Mouse (Mus musculus): ENCODE results near the gene Thegl. TPM values are rescaled to one million over a fixed set of nuclear protein-coding genes. Genes with fewer than 3 reads are reported as not detected.
"Not testable (repeated sequence)": the region's sequence is repeated elsewhere in the genome, so short reads cannot be mapped to it uniquely, and the experiment has no call there.

The Thegl gene
- 0.84 TPM in 1 of 2 replicates, not detected in the other for total RNA-seq (2015; ENCODE audit: low replicate concordance)
- total RNA-seq (2017; ENCODE audit: low replicate concordance), result not detected in 2 replicates

- peak; percentile 99 for ATAC-seq (replicated peaks; ENCODE audit: low FRiP score, poor library complexity, severe bottlenecking)
These were observed at the start of gene Thegl for GRCm38 (mm10) chr5:77015544-77016482. Gene Thegl (plus strand): TSS chr5:77016023.

- no peak for ATAC-seq (replicated peaks; ENCODE audit: low FRiP score, poor library complexity, severe bottlenecking)
These were observed 46.6 kb upstream of the Thegl start for GRCm38 (mm10) chr5:76969250-76969649.

DNA sequence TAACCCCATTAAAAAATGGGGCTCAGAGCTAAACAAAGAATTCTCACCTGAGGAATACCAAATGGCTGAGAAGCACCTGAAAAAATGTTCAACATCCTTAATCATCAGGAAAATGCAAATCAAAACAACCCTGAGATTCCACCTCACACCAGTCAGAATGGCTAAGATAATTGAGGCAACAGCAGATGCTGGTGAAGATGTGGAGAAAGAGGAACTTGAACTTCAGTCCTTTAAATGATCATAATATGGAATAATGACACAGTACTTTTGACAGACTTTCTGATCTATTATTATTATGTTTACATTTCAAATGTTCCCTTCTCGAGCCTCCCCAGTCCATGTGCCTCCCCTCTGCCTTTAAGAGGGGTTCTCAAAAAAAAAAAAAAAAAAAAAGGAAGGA, 44.7 kb upstream of the Thegl start:
- not testable (repeated sequence) for ATAC-seq (replicated peaks; ENCODE audit: low FRiP score, poor library complexity, severe bottlenecking)

- ATAC-seq (replicated peaks; ENCODE audit: low FRiP score, poor library complexity, severe bottlenecking), result no peak
These were observed 42.3 kb upstream of the Thegl start for GRCm38 (mm10) chr5:76973488-76973887.

DNA sequence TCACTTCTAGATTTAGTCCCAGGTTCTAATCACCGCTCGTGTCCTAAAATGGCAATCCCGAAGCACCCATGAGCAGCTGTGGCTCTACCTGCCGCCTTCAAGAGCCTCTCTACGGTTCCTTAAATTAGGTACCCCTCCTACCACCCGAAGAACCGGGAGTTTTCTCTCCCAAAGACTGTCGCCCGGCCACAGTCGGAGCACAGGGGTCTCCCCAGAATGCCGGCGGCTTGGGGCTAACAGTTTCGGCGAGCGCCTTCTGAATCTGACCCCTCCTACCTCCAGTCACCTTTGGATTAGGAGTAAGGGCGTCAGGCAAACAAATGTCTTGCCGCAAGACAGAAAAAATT, 41.6 kb upstream of the Thegl start:
- ATAC-seq (replicated peaks; ENCODE audit: low FRiP score, poor library complexity, severe bottlenecking), result peak; percentile 52

DNA sequence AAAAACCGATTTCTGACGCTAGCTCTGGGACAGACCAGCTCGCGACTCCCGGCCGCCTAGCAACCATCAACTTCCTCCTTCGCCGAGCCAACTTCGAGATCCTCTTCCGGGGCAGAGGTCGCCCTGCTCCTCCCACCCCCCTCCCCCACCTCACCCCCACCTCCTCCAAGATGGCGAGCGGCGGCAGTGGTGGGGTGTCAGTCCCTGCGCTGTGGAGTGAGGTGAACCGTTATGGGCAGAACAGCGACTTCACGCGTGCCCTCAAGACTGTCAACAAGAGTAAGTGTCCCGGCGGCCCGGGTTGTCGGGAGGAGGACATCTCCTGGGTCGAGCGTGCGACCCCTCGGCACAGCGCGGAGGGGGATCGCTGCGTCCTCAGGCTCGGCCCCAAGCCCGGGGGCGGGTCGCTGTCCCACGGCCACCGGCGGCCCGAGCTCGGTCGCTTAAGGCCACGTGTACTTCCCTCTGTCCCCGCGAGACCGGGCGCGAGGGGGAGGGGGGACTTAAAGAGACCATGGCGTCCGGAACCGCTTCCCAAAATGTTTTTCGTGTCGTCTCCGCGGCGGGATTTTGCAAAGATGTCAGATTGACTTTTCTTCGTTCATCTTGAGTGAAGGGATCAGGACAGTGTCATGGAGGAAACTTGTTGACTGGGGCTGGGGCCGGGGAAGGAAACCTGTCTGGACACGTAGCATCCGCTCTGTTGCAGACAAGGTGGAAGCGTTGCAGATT, 41.1 kb upstream of the Thegl start, which contains the start of gene Srp72:
Gene Srp72, plus strand, starts transcription at position 130 of the 732 bp plus-strand sequence.
- ATAC-seq (replicated peaks; ENCODE audit: low FRiP score, poor library complexity, severe bottlenecking), result peak; percentile 94

- ATAC-seq (replicated peaks; ENCODE audit: low FRiP score, poor library complexity, severe bottlenecking), result no peak
These were observed 40.1 kb upstream of the Thegl start for GRCm38 (mm10) chr5:76975736-76976135.

DNA sequence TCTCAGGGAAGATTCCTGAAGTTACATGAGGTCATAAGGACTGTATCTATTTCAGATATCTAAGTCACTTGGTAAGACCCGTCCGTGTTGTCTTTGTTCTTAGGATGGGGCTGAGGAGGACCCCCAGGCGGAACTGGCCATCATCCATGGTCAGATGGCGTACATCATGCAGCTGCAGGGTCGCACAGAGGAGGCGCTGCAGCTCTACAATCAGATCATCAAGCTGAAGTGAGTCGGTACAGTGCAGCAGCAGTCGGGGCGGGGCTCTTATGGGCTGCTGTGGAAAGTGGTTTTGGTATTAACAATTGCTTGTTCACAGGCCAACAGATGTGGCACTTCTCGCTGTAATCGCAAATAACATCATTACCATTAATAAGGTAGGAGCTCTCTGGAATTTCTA, 31.8 kb upstream of the Thegl start:
- no peak for ATAC-seq (replicated peaks; ENCODE audit: low FRiP score, poor library complexity, severe bottlenecking)

- ATAC-seq (replicated peaks; ENCODE audit: low FRiP score, poor library complexity, severe bottlenecking), result no peak
These were observed 25.0 kb upstream of the Thegl start for GRCm38 (mm10) chr5:76990789-76991188.

- ATAC-seq (replicated peaks; ENCODE audit: low FRiP score, poor library complexity, severe bottlenecking), result peak; percentile 84
These were observed 22.5 kb upstream of the Thegl start for GRCm38 (mm10) chr5:76993174-76993814.

DNA sequence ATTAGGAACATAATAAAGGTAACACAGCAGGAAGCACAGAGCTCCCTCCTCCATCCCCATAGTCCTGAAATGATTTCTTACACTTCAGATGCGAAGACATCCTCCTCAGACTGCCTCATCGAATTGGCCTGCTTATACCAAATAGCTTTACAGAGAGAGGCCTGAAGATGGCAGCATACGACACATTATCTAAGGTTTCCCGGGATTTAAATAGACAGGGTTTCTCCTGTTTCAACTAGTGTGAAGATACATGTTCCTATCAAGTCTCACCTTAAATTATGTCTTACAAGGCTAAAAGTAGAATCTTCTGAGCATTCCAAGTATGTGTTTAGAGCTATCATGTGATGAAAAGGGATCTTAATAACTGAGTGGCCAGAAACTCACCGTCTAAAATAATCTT, 17.4 kb upstream of the Thegl start:
- no peak for ATAC-seq (replicated peaks; ENCODE audit: low FRiP score, poor library complexity, severe bottlenecking)

- ATAC-seq (replicated peaks; ENCODE audit: low FRiP score, poor library complexity, severe bottlenecking), result no peak
These were observed 14.6 kb upstream of the Thegl start for GRCm38 (mm10) chr5:77001192-77001591.

DNA sequence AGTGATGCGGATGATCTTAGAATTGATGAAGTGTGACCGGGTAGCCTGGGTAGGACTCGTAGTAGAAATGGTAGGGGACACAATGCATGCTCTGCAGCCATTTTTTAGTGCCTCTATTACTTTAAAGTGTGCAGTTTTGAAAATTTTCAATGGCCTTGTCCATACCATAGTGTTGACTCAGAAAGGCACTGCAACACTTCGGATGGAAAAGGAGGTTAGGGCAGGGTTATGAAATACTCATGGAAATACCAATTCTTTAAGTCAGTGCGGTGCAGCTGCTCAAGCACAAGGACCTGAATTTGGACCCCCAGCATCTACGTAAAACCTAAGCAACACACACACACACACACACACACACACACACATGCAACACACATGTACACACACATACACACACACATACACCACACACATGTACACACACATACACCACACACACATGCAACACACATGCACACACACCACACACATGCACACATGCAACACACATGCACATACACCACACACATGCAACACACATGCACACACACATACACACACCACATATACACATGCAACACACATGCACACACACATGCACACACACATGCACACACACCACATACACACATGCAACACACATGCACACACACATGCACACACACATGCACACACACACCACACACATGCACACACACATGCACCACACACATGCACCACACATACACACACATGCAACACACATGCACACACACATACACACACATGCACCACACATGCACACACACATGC, 11.6 kb upstream of the Thegl start, which contains the start of gene Arl9:
Gene Arl9, plus strand, starts transcription at position 5 of the 771 bp plus-strand sequence.
- ATAC-seq (replicated peaks; ENCODE audit: low FRiP score, poor library complexity, severe bottlenecking), result no peak

DNA sequence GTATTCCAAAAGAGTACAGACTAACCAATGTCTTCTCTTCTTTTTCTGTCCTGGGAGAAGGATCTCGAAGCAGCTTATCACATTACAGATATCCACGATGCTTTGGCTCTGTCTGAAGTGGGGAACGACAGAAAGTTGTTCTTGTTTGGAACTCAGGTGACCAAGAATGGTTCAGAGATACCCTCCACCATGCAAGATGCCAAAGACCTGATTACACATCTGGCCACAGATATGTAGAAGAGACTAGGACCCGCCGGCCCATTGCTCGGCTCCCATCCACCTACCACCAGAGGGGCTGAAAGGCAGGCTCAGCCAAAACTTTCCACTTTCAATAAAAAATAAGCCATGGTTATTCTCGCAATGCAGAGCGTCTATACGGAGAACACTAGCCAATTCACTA, 5.5 kb upstream of the Thegl start:
- ATAC-seq (replicated peaks; ENCODE audit: low FRiP score, poor library complexity, severe bottlenecking), result no peak

DNA sequence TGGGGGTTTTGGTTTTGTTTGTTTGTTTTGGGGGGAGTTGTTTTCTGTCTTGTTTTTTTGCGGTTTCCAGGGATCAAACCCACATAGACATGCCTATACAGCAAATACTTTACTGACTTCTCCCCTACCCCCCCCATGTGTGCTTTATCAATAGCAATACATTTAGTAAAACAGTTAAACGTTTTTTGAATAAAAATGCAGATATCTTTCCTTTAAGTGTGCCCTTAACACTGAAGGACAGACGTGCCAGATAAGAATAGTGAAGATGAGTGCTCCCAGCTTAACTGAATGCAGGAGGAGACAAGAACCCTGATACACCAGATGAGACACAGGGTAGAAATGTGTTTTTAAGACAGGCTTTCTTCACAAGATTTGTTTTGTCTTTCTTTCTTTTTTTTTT, 4.7 kb upstream of the Thegl start:
- ATAC-seq (replicated peaks; ENCODE audit: low FRiP score, poor library complexity, severe bottlenecking), result no peak

DNA sequence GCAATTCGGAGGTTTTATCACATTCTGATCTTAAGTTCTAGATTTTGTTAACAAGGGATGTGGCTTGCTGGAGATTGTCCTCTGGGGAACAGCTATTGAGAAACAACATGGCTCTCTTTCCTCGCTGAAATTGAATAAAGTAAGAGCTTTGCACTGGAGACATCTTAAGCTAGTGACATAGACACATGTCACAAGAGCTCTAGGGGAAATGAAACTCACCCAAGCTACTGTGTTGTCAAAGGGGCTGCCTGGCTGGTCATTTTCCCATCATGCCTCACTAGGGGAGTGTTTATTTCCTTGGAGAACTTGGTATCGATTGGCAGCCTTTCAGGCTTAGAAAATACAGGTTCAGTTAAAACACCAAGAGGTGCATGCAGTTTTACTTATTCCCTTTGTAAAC, 2.7 kb upstream of the Thegl start:
- ATAC-seq (replicated peaks; ENCODE audit: low FRiP score, poor library complexity, severe bottlenecking), result no peak

DNA sequence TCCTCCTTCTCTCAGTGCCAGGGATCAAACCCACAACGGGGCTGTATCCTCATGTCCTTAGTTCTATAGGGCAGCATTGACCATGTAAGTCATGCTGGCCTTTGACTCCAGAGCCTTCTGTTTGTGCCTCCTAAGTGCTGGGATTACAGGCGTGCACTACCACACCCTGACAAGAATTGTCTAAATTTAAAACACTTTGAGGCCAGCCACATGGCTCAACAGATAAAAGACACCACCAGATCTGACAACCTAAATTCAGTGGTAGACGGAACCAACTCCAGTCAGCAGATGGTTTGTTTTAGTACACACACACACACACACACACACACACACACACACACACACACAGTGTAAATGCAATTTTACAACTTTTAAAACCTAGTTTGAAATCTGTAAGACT, 12.2 kb downstream of the Thegl start:
- ATAC-seq (replicated peaks; ENCODE audit: low FRiP score, poor library complexity, severe bottlenecking), result no peak

GRCm38 (mm10) chr5:77029735-77030134, 13.9 kb downstream of the Thegl start:
- no peak for ATAC-seq (replicated peaks; ENCODE audit: low FRiP score, poor library complexity, severe bottlenecking)

DNA sequence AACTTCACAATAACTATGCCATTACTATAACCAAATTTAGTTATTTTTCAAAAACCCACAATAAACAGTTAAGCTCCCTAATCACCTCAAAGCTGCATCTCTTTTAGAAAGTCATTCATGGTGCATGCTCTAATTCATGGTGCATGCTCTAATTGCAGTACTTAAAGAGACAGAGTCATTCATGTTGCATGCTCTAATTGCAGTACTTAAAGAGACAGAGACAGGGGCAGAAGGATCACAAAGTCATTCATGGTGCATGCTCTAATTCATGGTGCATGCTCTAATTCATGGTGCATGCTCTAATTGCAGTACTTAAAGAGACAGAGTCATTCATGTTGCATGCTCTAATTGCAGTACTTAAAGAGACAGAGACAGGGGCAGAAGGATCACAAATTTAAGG, 19.3 kb downstream of the Thegl start:
- not testable (repeated sequence) for ATAC-seq (replicated peaks; ENCODE audit: low FRiP score, poor library complexity, severe bottlenecking)

GRCm38 (mm10) chr5:77038451-77038850, 22.6 kb downstream of the Thegl start:
- ATAC-seq (replicated peaks; ENCODE audit: low FRiP score, poor library complexity, severe bottlenecking), result no peak
